Mouse (Mus musculus): ENCODE measurements around the gene Casp12. TPM values are rescaled to one million over a fixed set of nuclear protein-coding genes. Genes with fewer than 3 reads are reported as not detected.

Casp12 gene
- polyA plus RNA-seq, 1 experiment = 2.6 TPM

DNA sequence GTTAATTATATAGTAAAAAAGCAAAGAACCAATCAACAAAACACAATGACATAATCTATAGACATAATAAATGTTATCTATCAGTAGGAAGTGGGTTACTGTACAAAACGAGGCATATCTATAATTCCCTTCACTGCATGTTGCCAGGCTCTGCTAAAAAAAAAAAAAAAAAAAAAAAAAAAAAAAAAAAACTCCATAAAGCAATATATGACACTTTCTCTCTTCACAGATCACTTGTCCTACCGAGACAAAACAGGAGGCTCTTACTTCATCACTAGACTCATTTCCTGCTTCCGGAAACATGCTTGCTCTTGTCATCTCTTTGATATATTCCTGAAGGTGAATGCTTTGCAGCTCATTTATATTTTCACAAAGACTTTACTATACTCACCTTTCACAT, 17.0 kb upstream of the Casp12 start:
- TF ChIP-seq CTCF (IDR thresholded peaks at IDR 0.05; ENCODE audit: borderline replicate concordance, insufficient read depth, low read depth, low read length) (no peak), POLR2A (IDR thresholded peaks at IDR 0.05; ENCODE audit: borderline replicate concordance, insufficient read depth, low read length) (no peak)
- no peak overlapping the region for H3K27ac ChIP-seq (ENCODE audit: insufficient read depth, low read length)
- H3K4me1 ChIP-seq (ENCODE audit: control insufficient read depth, insufficient read depth, low read length) = no peaks in the 10 kb centered on the region
- 78% methylated on average over 3 of the region's 3 CpGs for WGBS
- DNase-seq = no peak
- H3K4me3 ChIP-seq (replicated peaks; ENCODE audit: insufficient read depth, low read depth, low read length) = no peak overlapping the region
- H3K27me3 ChIP-seq (ENCODE audit: control insufficient read depth, insufficient read depth, low read length) = no peaks in the 10 kb centered on the region

- Histone ChIP-seq H3K4me3 (replicated peaks; ENCODE audit: insufficient read depth, low read depth, low read length) (no peak overlapping the region), H3K27ac (ENCODE audit: insufficient read depth, low read length) (no peak overlapping the region), H3K4me1 (ENCODE audit: control insufficient read depth, insufficient read depth, low read length) (no peaks in the 10 kb centered on the region), H3K27me3 (ENCODE audit: control insufficient read depth, insufficient read depth, low read length) (no peaks in the 10 kb centered on the region)
- TF ChIP-seq POLR2A (IDR thresholded peaks at IDR 0.05; ENCODE audit: borderline replicate concordance, insufficient read depth, low read length) = no peak
- no peak for TF ChIP-seq CTCF (IDR thresholded peaks at IDR 0.05; ENCODE audit: borderline replicate concordance, insufficient read depth, low read depth, low read length)
- DNase-seq = no peak
Measured at GRCm38 (mm10) chr9:5332441-5332840, 12.8 kb upstream of the Casp12 start.

GRCm38 (mm10) chr9:5333422-5333821, 11.8 kb upstream of the Casp12 start:
- no peaks in the 10 kb centered on the region for H3K27me3 ChIP-seq (ENCODE audit: control insufficient read depth, insufficient read depth, low read length)
- 98% methylated on average over 1 of the region's 1 CpGs for WGBS
- H3K4me3 ChIP-seq (replicated peaks; ENCODE audit: insufficient read depth, low read depth, low read length) = no peak overlapping the region
- no peak for DNase-seq
- H3K27ac ChIP-seq (ENCODE audit: insufficient read depth, low read length) = no peak overlapping the region
- TF ChIP-seq CTCF (IDR thresholded peaks at IDR 0.05; ENCODE audit: borderline replicate concordance, insufficient read depth, low read depth, low read length) = no peak
- TF ChIP-seq POLR2A (IDR thresholded peaks at IDR 0.05; ENCODE audit: borderline replicate concordance, insufficient read depth, low read length) = no peak
- H3K4me1 ChIP-seq (ENCODE audit: control insufficient read depth, insufficient read depth, low read length) = no peaks in the 10 kb centered on the region

DNA sequence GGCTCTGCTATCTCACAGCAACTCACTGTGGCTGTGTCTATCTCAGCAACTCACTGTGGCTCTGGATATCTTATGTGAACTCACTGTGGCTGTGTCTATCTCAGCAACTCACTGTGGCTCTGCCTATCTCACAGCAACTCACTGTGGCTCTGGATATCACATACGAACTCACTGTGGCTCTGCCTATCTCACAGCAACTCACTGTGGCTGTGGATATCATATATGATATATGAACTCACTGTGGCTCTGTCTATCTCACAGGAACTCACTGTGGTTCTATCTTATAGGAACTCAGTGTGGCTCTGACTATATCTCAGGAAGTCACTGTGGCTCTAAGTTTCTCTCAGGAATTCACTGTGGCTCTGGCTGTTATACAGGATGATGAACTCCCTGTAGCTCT, 2.1 kb upstream of the Casp12 start:
- WGBS = 83% methylated on average over 1 of the region's 1 CpGs
- H3K4me3 ChIP-seq (replicated peaks; ENCODE audit: insufficient read depth, low read depth, low read length) = no peak overlapping the region

GRCm38 (mm10) chr9:5344090-5344489, 1.1 kb upstream of the Casp12 start:
- no peak for TF ChIP-seq POLR2A (IDR thresholded peaks at IDR 0.05; ENCODE audit: borderline replicate concordance, insufficient read depth, low read length)
- no peak for TF ChIP-seq CTCF (IDR thresholded peaks at IDR 0.05; ENCODE audit: borderline replicate concordance, insufficient read depth, low read depth, low read length)
- Histone ChIP-seq H3K27ac (ENCODE audit: insufficient read depth, low read length) (no peak overlapping the region), H3K27me3 (ENCODE audit: control insufficient read depth, insufficient read depth, low read length) (no peaks in the 10 kb centered on the region), H3K4me1 (ENCODE audit: control insufficient read depth, insufficient read depth, low read length) (no peaks in the 10 kb centered on the region), H3K4me3 (replicated peaks; ENCODE audit: insufficient read depth, low read depth, low read length) (no peak overlapping the region)
- no peak for DNase-seq
- WGBS = 89% methylated on average over 4 of the region's 4 CpGs

More for the DNA sequence above, 2.1 kb upstream of the Casp12 start:
- no peaks in the 10 kb centered on the region for H3K27me3 ChIP-seq (ENCODE audit: control insufficient read depth, insufficient read depth, low read length)
- H3K4me1 ChIP-seq (ENCODE audit: control insufficient read depth, insufficient read depth, low read length) = no peaks in the 10 kb centered on the region
- H3K27ac ChIP-seq (ENCODE audit: insufficient read depth, low read length) = no peak overlapping the region
- no peak for DNase-seq
- no peak for TF ChIP-seq CTCF (IDR thresholded peaks at IDR 0.05; ENCODE audit: borderline replicate concordance, insufficient read depth, low read depth, low read length)
- no peak for TF ChIP-seq POLR2A (IDR thresholded peaks at IDR 0.05; ENCODE audit: borderline replicate concordance, insufficient read depth, low read length)

GRCm38 (mm10) chr9:5347381-5347780, 2.2 kb downstream of the Casp12 start:
- WGBS = 77% methylated on average over 4 of the region's 4 CpGs

DNA sequence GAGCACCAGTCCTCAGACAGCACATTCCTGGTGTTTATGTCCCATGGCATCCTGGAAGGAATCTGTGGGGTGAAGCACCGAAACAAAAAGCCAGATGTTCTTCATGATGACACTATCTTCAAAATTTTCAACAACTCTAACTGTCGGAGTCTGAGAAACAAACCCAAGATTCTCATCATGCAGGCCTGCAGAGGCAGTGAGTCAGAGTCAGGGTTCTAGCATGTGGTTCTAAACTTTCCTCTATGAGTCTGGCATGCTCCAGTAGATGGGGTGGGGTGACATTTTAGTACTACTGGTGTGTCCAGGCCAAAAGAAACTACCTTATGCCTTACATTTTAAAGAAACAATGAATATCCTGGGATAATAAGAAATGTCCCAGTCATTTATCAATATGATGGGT, 8.4 kb downstream of the Casp12 start:
- H3K4me3 ChIP-seq (replicated peaks; ENCODE audit: insufficient read depth, low read depth, low read length) = no peak overlapping the region
- WGBS = 83% methylated on average over 2 of the region's 2 CpGs
- no peak for DNase-seq
- TF ChIP-seq CTCF (IDR thresholded peaks at IDR 0.05; ENCODE audit: borderline replicate concordance, insufficient read depth, low read depth, low read length) (no peak), POLR2A (IDR thresholded peaks at IDR 0.05; ENCODE audit: borderline replicate concordance, insufficient read depth, low read length) (no peak)
- no peak overlapping the region for H3K27ac ChIP-seq (ENCODE audit: insufficient read depth, low read length)
- no peaks in the 10 kb centered on the region for H3K27me3 ChIP-seq (ENCODE audit: control insufficient read depth, insufficient read depth, low read length)
- H3K4me1 ChIP-seq (ENCODE audit: control insufficient read depth, insufficient read depth, low read length) = no peaks in the 10 kb centered on the region

More at GRCm38 (mm10) chr9:5347381-5347780, 2.2 kb downstream of the Casp12 start:
- Histone ChIP-seq H3K4me1 (ENCODE audit: control insufficient read depth, insufficient read depth, low read length) (no peaks in the 10 kb centered on the region), H3K4me3 (replicated peaks; ENCODE audit: insufficient read depth, low read depth, low read length) (no peak overlapping the region), H3K27me3 (ENCODE audit: control insufficient read depth, insufficient read depth, low read length) (no peaks in the 10 kb centered on the region), H3K27ac (ENCODE audit: insufficient read depth, low read length) (no peak overlapping the region)
- no peak for DNase-seq
- TF ChIP-seq POLR2A (IDR thresholded peaks at IDR 0.05; ENCODE audit: borderline replicate concordance, insufficient read depth, low read length) = no peak
- no peak for TF ChIP-seq CTCF (IDR thresholded peaks at IDR 0.05; ENCODE audit: borderline replicate concordance, insufficient read depth, low read depth, low read length)

- H3K4me3 ChIP-seq (replicated peaks; ENCODE audit: insufficient read depth, low read depth, low read length) = no peak overlapping the region
- H3K27me3 ChIP-seq (ENCODE audit: control insufficient read depth, insufficient read depth, low read length) = no peaks in the 10 kb centered on the region
- H3K4me1 ChIP-seq (ENCODE audit: control insufficient read depth, insufficient read depth, low read length) = no peaks in the 10 kb centered on the region
- H3K27ac ChIP-seq (ENCODE audit: insufficient read depth, low read length) = no peak overlapping the region
- TF ChIP-seq CTCF (IDR thresholded peaks at IDR 0.05; ENCODE audit: borderline replicate concordance, insufficient read depth, low read depth, low read length) (no peak), POLR2A (IDR thresholded peaks at IDR 0.05; ENCODE audit: borderline replicate concordance, insufficient read depth, low read length) (no peak)
- no peak for DNase-seq
Measured at GRCm38 (mm10) chr9:5356801-5357200, 11.6 kb downstream of the Casp12 start.

Measured in cerebellum, adult 2 months (tissue).